Comparison of ENCODE assay signal across 49 mouse cellular contexts in the genomic region with DNA sequence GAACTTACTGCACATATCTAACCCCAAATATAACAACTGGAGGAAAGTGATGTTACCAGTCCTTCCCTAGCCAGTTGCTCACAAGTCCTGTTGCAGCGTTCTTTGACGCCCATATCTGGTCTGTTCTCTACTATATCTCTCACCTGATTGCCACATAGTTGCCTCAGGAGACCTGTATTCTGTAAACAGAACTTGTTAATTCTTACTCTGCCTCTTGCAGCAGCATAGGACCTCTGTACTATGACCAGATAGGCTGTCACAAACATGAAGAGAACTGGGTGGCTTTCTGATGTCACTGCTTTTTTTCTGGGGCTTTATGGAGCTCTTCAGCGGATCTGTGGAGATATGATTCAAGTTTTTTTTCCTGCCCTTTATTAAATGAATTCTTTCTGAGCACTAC. TPM values are rescaled to one million over a fixed set of nuclear protein-coding genes. Genes with fewer than 3 reads are reported as not detected.
"Had no signal": no experiment of that assay in that cellular context is flagged by ENCODE, and none has a peak within 500 bp of the region (broad histone marks: within the 10 kb centered on the region; RNA-seq: fewer than 3 reads in every experiment).

No protein-coding gene starts in this region.

- H3K4me2 ChIP-seq: heart, embryonic 11.5 days; heart, embryonic 12.5 days; heart, embryonic 13.5 days; heart, embryonic 15.5 days; hindbrain, embryonic 12.5 days; hindbrain, embryonic 13.5 days; hindbrain, embryonic 14.5 days; hindbrain, embryonic 15.5 days; intestine, embryonic 15.5 days; kidney, embryonic 15.5 days had no signal

- ATAC-seq: hindbrain, embryonic 16.5 days; hindbrain, postnatal 0 days; inflammation-experienced regulatory T-cells, adult 6 months; intestine, embryonic 15.5 days had no signal

- H3K36me3 ChIP-seq: heart, embryonic 10.5 days; heart, embryonic 12.5 days; heart, embryonic 13.5 days; heart, embryonic 15.5 days; hindbrain, embryonic 10.5 days; hindbrain, embryonic 12.5 days; hindbrain, embryonic 13.5 days; hindbrain, embryonic 15.5 days; intestine, embryonic 15.5 days; kidney, embryonic 15.5 days had no signal

- H3K27me3 ChIP-seq: heart, embryonic 12.5 days; heart, embryonic 13.5 days; heart, embryonic 15.5 days; hindbrain, embryonic 12.5 days; hindbrain, embryonic 13.5 days; hindbrain, embryonic 15.5 days; intestine, embryonic 15.5 days; kidney, embryonic 15.5 days had no signal

- H3K9ac ChIP-seq: heart, embryonic 12.5 days; heart, embryonic 13.5 days; heart, embryonic 15.5 days; hindbrain, embryonic 12.5 days; hindbrain, embryonic 13.5 days; hindbrain, embryonic 14.5 days; hindbrain, embryonic 15.5 days; intestine, embryonic 15.5 days; kidney, embryonic 15.5 days had no signal

- H3K4me3 ChIP-seq: heart, adult 2 months; heart, embryonic 10.5 days; heart, embryonic 12.5 days; heart, embryonic 13.5 days; heart, embryonic 15.5 days; hindbrain, embryonic 10.5 days; hindbrain, embryonic 12.5 days; hindbrain, embryonic 13.5 days; hindbrain, embryonic 15.5 days; intestine, embryonic 15.5 days; kidney, embryonic 15.5 days; layer of hippocampus, adult 2 months had no signal

- H3K4me1 ChIP-seq: heart, embryonic 10.5 days; heart, embryonic 12.5 days; heart, embryonic 13.5 days; heart, embryonic 15.5 days; hindbrain, embryonic 10.5 days; hindbrain, embryonic 12.5 days; hindbrain, embryonic 13.5 days; hindbrain, embryonic 15.5 days; intestine, embryonic 15.5 days; kidney, embryonic 15.5 days had no signal

- H3K9me3 ChIP-seq: heart, embryonic 10.5 days; heart, embryonic 13.5 days; heart, embryonic 15.5 days; hindbrain, embryonic 12.5 days; hindbrain, embryonic 13.5 days; hindbrain, embryonic 15.5 days; intestine, embryonic 15.5 days; kidney, embryonic 15.5 days had no signal

- H3K27ac ChIP-seq: heart, adult 2 months; heart, embryonic 10.5 days; heart, embryonic 13.5 days; heart, embryonic 15.5 days; hindbrain, embryonic 10.5 days; hindbrain, embryonic 12.5 days; hindbrain, embryonic 13.5 days; hindbrain, embryonic 14.5 days; hindbrain, embryonic 15.5 days; hindbrain, postnatal 0 days; intestine, embryonic 15.5 days; kidney, embryonic 15.5 days; kidney, postnatal 0 days; layer of hippocampus, adult 2 months had no signal

- DNase-seq: heart, adult 18-20 months; heart, adult 2 months; heart, postnatal 10 days; heart, postnatal 14 days; heart, postnatal 36 days; heart, postnatal 4 days; kidney, adult 11 months; kidney, adult 18-20 months; kidney, adult 2 months; kidney, adult 8-10 months; kidney, adult 9 months; kidney, postnatal 10 days; kidney, postnatal 14 days; kidney, postnatal 25 days; kidney, postnatal 36 days; kidney, postnatal 4 days; layer of hippocampus, adult 9-11 months; layer of hippocampus, postnatal 36 days had no signal

RNA-seq across cellular contexts. Expression of a gene that starts 29.0 kb away (rescaled TPM):
- total RNA-seq: heart, adult 18-20 months; heart, postnatal 10 days; heart, postnatal 25 days; heart, postnatal 36 days; heart, postnatal 4 days; hindbrain, postnatal 0 days; layer of hippocampus, adult 2 months; layer of hippocampus, postnatal 10 days; layer of hippocampus, postnatal 14 days; layer of hippocampus, postnatal 25 days; layer of hippocampus, postnatal 36 days had no signal
- polyA plus RNA-seq: heart, embryonic 10.5 days; heart, embryonic 13.5 days; heart, embryonic 14.5 days; heart, postnatal 0 days; hindbrain, embryonic 11.5 days; hindbrain, embryonic 12.5 days; hindbrain, embryonic 13.5 days; hindbrain, embryonic 16.5 days; hindbrain, postnatal 0 days; kidney, embryonic 14.5 days; kidney, embryonic 16.5 days; kidney, postnatal 0 days had no signal

RNA-seq across cellular contexts. Expression of a gene that starts 32.8 kb away (rescaled TPM):
- total RNA-seq: heart, adult 18-20 months; heart, adult 2 months; heart, adult 8-10 months; heart, postnatal 25 days; heart, postnatal 36 days had no signal
- polyA plus RNA-seq: inflammation-experienced regulatory T-cells, adult 6 months had no signal

RNA-seq across cellular contexts. Expression of a gene that starts 33.0 kb away (rescaled TPM):
- total RNA-seq: heart, adult 18-20 months; heart, adult 2 months; heart, adult 8-10 months; heart, postnatal 10 days; heart, postnatal 25 days; heart, postnatal 36 days; heart, postnatal 4 days; hematopoietic stem cell, adult 5-6 weeks; hindbrain, postnatal 0 days; layer of hippocampus, adult 18-20 months; layer of hippocampus, adult 8-10 months; layer of hippocampus, postnatal 10 days; layer of hippocampus, postnatal 25 days; layer of hippocampus, postnatal 36 days had no signal
- polyA plus RNA-seq: heart, adult 2 months; heart, embryonic 14.5 days; intestine, embryonic 15.5 days; kidney, adult 2 months; kidney, embryonic 14.5 days; large intestine, adult 2 months had no signal

RNA-seq across cellular contexts. Expression of a gene that starts 40.2 kb away (rescaled TPM):
- total RNA-seq: hematopoietic stem cell, adult 5-6 weeks had no signal
